Mouse (Mus musculus) stomach, postnatal 0 days (tissue): ENCODE measurements around the gene Ufsp2. TPM values are rescaled to one million over a fixed set of nuclear protein-coding genes. Genes with fewer than 3 reads are reported as not detected.

Experiments
- ATAC-seq: fragments of 200-750 bp; cut with Nextera tagmentation; 2 replicates; pipeline ENCODE4 v1.8.0; 2017; ENCODE audit not compliant: low FRiP score, low TSS enrichment
- DNase-seq: peaks from one replicate; pipeline ENCODE4 v3.0.0-alpha.2; 2016; ENCODE audit warnings: low spot score
- H3K27ac ChIP-seq: fragments of 300-500 bp; sonication (generic); replicated peaks from 2 replicates; pipeline ENCODE4 v1.5.1; 2014; ENCODE audit warnings: mild to moderate bottlenecking, control low read depth
- H3K27me3 ChIP-seq: fragments of 300-500 bp; sonication (generic); 2 replicates; pipeline ENCODE4 v1.6.1; 2014; ENCODE audit warnings: low read length; ENCODE audit not compliant: control insufficient read depth, insufficient read depth
- H3K36me3 ChIP-seq: fragments of 300-500 bp; sonication (generic); 2 replicates; pipeline ENCODE4 v1.6.1; 2014; ENCODE audit warnings: low read length, mixed read lengths; ENCODE audit not compliant: control insufficient read depth, insufficient read depth
- H3K4me1 ChIP-seq: fragments of 300-500 bp; sonication (generic); replicated peaks from 2 replicates; pipeline ENCODE4 v1.6.1; 2014; ENCODE audit warnings: antibody characterized with exemption; ENCODE audit not compliant: control insufficient read depth, insufficient read depth
- H3K4me2 ChIP-seq: fragments of 300-500 bp; sonication (generic); replicated peaks from 2 replicates; pipeline ENCODE4 v1.6.1; 2014; ENCODE audit warnings: low read depth, mild to moderate bottlenecking, control low read depth, moderate library complexity
- H3K4me3 ChIP-seq: fragments of 300-500 bp; sonication (generic); 2 replicates; pipeline ENCODE4 v1.5.1; 2014; ENCODE audit warnings: low read depth, low read length, control low read depth
- H3K9ac ChIP-seq: fragments of 300-500 bp; sonication (generic); 2 replicates; pipeline ENCODE4 v1.6.1; 2014; ENCODE audit warnings: mild to moderate bottlenecking, low read length, control low read depth, mixed read lengths
- H3K9me3 ChIP-seq: fragments of 300-500 bp; sonication (generic); 2 replicates; pipeline ENCODE4 v1.6.1; 2016; ENCODE audit warnings: low read length; ENCODE audit not compliant: control insufficient read depth
- CTCF ChIP-seq: IDR thresholded peaks from 2 replicates; pipeline ENCODE4 v1.5.1; 2016; ENCODE audit warnings: antibody characterized with exemption, low read depth, mild to moderate bottlenecking, moderate library complexity
- EP300 ChIP-seq: optimal IDR thresholded peaks from 2 replicates; pipeline ENCODE3; 2016; ENCODE audit warnings: antibody characterized with exemption
- whole genome bisulfite sequencing: fragments of 180-500 bp; shearing (Covaris S2); extraction: QIAGEN DNeasy Blood & Tissue Kit; methylation state at CpG from one replicate; pipeline ENCODE4 v1.1.7; 2014; 5-methylcytosine and 5-hydroxymethylcytosine counted together
- polyA plus RNA-seq: library from polyadenylated mRNA; unstranded; fragments of >200 nt; fragmentation: Nextera tagmentation; extraction: Ambion mirVana; gene quantifications from 2 replicates; pipeline ENCODE4 v1.2.1, GENCODE M21; 2015

The Ufsp2 gene
- polyA plus RNA-seq, 1 experiment from 2014 or later, result 73.8 TPM

DNA sequence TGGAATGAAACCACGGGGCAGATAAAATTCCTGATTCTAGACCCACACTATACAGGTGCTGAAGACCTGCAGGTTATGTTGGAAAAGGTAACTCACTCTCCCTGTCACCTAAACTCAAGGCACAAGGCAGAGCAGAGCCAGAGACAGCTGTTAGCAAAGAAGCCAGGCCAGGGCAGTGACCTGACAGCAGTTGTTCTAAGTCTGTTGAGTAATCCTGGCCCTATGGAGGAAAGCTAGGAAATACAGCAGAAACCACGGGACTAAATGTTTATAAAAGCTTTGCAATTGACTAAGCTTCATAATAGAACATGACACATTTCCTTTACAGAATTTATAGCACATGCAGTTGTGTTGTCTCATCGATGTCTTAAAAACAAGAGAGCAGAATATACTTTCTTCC is 20.2 kb downstream of the Ufsp2 start:
- Histone ChIP-seq H3K4me1 (no peaks in the 10 kb centered on the region), H3K27ac (no peak overlapping the region), H3K4me3 (no peak overlapping the region), H3K27me3 (no peaks in the 10 kb centered on the region), H3K9me3 (no peaks in the 10 kb centered on the region), H3K4me2 (no peak overlapping the region), H3K36me3 (peaks cover 10% of the 10 kb centered on the region; the same call in 1 of the 2 replicates), H3K9ac (no peak overlapping the region)
- WGBS, result 55% methylated on average over 3 of the region's 3 CpGs
- no peak for ATAC-seq
- no peak for TF ChIP-seq CTCF
- no peak for TF ChIP-seq EP300
- DNase-seq, result no peak

DNA sequence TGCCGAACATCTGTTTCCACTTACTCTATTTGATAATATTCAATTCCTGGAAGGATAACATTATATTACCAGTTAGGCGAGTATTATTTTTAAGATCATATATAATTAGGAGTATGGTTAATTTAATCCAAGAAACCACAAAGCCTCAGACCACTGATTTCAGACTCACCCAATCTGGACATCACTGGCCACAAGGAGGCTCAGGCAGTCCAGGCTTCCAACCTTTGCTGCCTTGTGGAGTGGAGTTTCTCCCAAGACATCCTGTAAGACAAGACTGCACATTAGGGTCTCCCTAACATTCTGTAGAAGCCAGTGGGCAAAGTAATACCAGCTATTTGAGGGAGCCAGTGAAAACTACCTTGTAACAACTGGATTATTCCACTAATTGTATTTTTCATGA is 22.9 kb downstream of the Ufsp2 start:
- H3K36me3 ChIP-seq, result peaks cover 10% of the 10 kb centered on the region; the same call in 1 of the 2 replicates
- ATAC-seq (no peak), DNase-seq (no peak)
- no peak overlapping the region for H3K9ac ChIP-seq
- H3K4me1 ChIP-seq, result no peaks in the 10 kb centered on the region
- 73% methylated on average over 2 of the region's 2 CpGs for WGBS
- no peaks in the 10 kb centered on the region for H3K27me3 ChIP-seq
- peak overlapping the region; percentile 12 for H3K4me2 ChIP-seq
- no peak overlapping the region for H3K4me3 ChIP-seq
- TF ChIP-seq CTCF, result peak; percentile 58
- no peak for TF ChIP-seq EP300
- no peaks in the 10 kb centered on the region for H3K9me3 ChIP-seq
- no peak overlapping the region for H3K27ac ChIP-seq

DNA sequence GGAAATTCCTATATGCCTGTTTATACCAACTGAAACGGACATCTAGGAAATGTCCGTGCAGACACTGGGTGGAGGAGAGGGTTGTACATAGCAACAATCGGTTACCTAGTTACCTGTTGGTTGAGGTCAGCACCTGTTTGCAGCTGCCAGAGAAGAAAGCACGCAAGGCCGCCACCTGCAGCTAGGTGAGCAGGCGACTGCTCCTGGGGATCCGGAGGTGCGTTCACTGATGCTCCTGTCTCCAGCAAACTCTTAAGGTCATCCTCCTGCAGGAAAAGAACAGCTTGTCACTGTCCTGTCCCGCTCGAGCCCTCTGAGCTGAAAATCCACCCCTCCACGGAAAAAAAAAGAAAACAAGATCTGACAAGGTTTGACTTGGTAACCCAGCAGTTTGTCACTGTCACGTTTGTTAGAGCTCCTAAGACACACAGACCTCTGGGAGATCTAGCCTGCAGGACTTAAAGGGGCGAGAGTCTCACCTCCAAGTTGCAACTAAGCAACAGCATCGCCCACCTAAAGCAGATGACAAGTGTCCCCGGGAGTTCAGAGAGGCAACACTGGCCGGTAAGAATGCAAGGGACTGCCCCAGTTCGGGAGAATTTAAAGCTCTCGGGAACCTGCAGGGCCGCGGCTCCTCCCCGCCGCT is 23.9 kb downstream of the Ufsp2 start, which contains the start of gene Lrp2bp:
Gene Lrp2bp (plus strand): TSS at position 166 of the 646 bp plus-strand sequence.
- Histone ChIP-seq H3K27me3 (no peaks in the 10 kb centered on the region), H3K4me2 (peak within 1 kb of the TSS; percentile 79), H3K4me1 (no peaks in the 10 kb centered on the region), H3K27ac (peak within 1 kb of the TSS; percentile 97), H3K36me3 (peaks cover 10% of the 10 kb centered on the region; the same call in 1 of the 2 replicates), H3K4me3 (peak within 1 kb of the TSS; percentile 57), H3K9ac (peak within 1 kb of the TSS; percentile 74), H3K9me3 (no peaks in the 10 kb centered on the region)
- peak; percentile 81 for DNase-seq
- WGBS, result 2% methylated on average over 22 of the region's 22 CpGs
- no peak for TF ChIP-seq EP300
- TF ChIP-seq CTCF, result peak; percentile 53
- ATAC-seq, result peak; percentile 74

DNA sequence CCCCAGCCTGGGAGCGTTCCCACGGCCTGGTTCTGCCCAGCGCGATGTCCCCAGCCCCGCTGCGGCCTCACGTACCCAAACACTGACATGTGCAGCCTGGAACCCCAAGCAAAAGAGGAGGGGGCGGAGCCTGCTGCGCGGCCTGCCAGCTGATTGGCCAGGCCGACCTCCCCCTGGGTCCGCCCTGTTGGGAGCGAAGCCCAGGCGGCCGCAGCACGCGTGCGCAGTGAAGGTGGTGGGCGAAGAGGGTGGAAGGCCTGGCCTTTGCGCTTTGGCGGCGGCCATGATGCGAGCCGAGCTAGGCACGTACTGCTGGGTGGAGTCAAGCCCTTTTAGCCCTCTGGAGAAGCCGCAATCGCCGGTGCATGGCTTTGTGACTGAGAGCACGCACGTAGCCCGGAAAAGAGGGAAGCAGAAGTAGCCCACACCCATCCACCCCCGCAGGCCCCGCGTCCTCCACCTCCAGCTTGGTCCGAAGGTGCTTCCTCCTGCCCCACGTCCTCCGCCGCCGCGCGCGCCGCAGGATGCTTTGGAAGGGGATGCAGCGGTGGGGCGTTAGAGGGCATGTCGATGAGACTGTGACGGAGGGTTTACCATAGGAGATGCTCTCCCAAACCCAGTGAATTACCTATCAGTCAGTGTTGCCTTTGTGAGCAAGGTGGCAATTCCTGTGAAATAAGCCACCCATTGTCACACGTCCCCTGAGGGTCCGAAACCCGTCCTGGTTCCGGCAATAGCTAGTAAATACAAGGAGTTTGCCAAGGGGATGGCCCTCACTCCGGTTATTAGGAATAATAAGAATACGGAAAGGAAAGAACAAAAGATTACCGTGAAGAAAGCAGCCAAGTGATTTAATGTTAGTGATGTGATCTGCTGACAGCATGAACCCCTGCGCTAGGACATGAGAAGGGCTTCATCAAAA is 24.7 kb downstream of the Ufsp2 start:
- Histone ChIP-seq H3K9ac (peak overlapping the region; percentile 74), H3K4me2 (peak overlapping the region; percentile 79), H3K9me3 (no peaks in the 10 kb centered on the region), H3K36me3 (peaks cover 10% of the 10 kb centered on the region; the same call in 1 of the 2 replicates), H3K4me1 (no peaks in the 10 kb centered on the region), H3K27me3 (no peaks in the 10 kb centered on the region), H3K4me3 (peak overlapping the region; percentile 57), H3K27ac (peak overlapping the region; percentile 97)
- DNase-seq, result peak; percentile 99
- WGBS, result 5% methylated on average over 49 of the region's 55 CpGs
- ATAC-seq, result peak; percentile 99
- TF ChIP-seq CTCF, result no peak; the same call in 1 of the 2 replicates
- no peak for TF ChIP-seq EP300

DNA sequence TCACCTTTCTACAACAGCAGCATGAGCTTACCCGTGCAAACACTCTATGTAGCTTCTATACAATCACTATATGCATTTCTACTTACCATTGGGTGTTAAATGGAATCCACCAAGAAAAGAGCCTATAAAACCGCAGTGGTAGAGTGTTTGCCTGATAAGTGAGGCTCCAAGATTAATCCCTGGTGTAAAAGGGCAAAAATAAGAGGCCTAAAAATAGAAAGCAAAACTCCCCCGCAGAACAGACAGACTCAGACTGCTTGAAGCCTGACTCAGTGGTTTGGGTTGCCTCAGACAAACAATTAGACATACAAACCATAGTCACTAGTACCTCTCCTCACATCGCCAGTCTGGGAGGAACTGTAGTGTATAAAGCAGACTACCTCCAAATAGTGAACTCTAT is 30.3 kb downstream of the Ufsp2 start, which contains the start of gene Ankrd37:
Gene Ankrd37 (minus strand): TSS at position 112 of the 400 bp plus-strand sequence.
- no peak within 1 kb of the TSS for H3K4me2 ChIP-seq
- no peaks in the 10 kb centered on the region for H3K4me1 ChIP-seq
- WGBS, result 52% methylated on average over 4 of the region's 4 CpGs
- no peaks in the 10 kb centered on the region for H3K36me3 ChIP-seq
- H3K4me3 ChIP-seq, result no peak within 1 kb of the TSS
- no peak for DNase-seq
- no peak within 1 kb of the TSS for H3K9ac ChIP-seq
- TF ChIP-seq EP300 (no peak), CTCF (no peak)
- no peak within 1 kb of the TSS; the same call in 1 of the 2 replicates for H3K27ac ChIP-seq
- H3K27me3 ChIP-seq, result no peaks in the 10 kb centered on the region
- no peak for ATAC-seq
- no peaks in the 10 kb centered on the region for H3K9me3 ChIP-seq
